Mouse (Mus musculus): ENCODE results near the gene Tor2a. TPM values are rescaled to one million over a fixed set of nuclear protein-coding genes. Genes with fewer than 3 reads are reported as not detected.

Tor2a gene
- polyA plus RNA-seq, 1 experiment from 2014 or later, result 54.4 TPM

GRCm38 (mm10) chr2:32718761-32719160, 38.3 kb upstream of the Tor2a start:
- Histone ChIP-seq H3K4me1 (peaks cover 17% of the 10 kb centered on the region), H3K27me3 (replicated peaks) (no peaks in the 10 kb centered on the region), H3K4me3 (replicated peaks) (no peak overlapping the region), H3K27ac (replicated peaks) (no peak overlapping the region; the same call in 1 of the 2 replicates), H3K36me3 (no peaks in the 10 kb centered on the region), H3K4me2 (no peak overlapping the region), H3K9me3 (replicated peaks) (no peaks in the 10 kb centered on the region), H3K9ac (replicated peaks) (no peak overlapping the region)
- ATAC-seq (ENCODE audit: low FRiP score), result peak; percentile 46; the same call in 1 of the 2 replicates
- WGBS, result 29% methylated on average over 9 of the region's 9 CpGs

GRCm38 (mm10) chr2:32720053-32720452, 37.0 kb upstream of the Tor2a start:
- ATAC-seq (ENCODE audit: low FRiP score), result no peak
- Histone ChIP-seq H3K27ac (replicated peaks) (no peak overlapping the region), H3K4me3 (replicated peaks) (no peak overlapping the region), H3K9ac (replicated peaks) (no peak overlapping the region), H3K9me3 (replicated peaks) (no peaks in the 10 kb centered on the region), H3K4me2 (no peak overlapping the region), H3K36me3 (no peaks in the 10 kb centered on the region), H3K4me1 (peaks cover 4% of the 10 kb centered on the region; the same call in 1 of the 2 replicates), H3K27me3 (replicated peaks) (no peaks in the 10 kb centered on the region)
- 90% methylated on average over 3 of the region's 3 CpGs for WGBS

- peak within 1 kb of the TSS; percentile 6 for H3K4me2 ChIP-seq
- H3K36me3 ChIP-seq, result no peaks in the 10 kb centered on the region
- H3K9ac ChIP-seq (replicated peaks), result no peak within 1 kb of the TSS
- no peak within 1 kb of the TSS for H3K4me3 ChIP-seq (replicated peaks)
- WGBS, result 51% methylated on average over 8 of the region's 8 CpGs
- no peak for ATAC-seq (ENCODE audit: low FRiP score)
- H3K9me3 ChIP-seq (replicated peaks), result no peaks in the 10 kb centered on the region
- H3K4me1 ChIP-seq, result 0 out of 2 replicates have a peak, but pooled peaks cover 2% of the 10 kb centered on the region
- H3K27ac ChIP-seq (replicated peaks), result no peak within 1 kb of the TSS
- no peaks in the 10 kb centered on the region for H3K27me3 ChIP-seq (replicated peaks)
Observed at GRCm38 (mm10) chr2:32720681-32721229, 36.3 kb upstream of the Tor2a start, which contains the start of gene Sh2d3c. TSS of gene Sh2d3c (plus strand) at chr2:32721055.

- Histone ChIP-seq H3K4me2 (no peak overlapping the region), H3K27ac (replicated peaks) (no peak overlapping the region), H3K9ac (replicated peaks) (no peak overlapping the region), H3K9me3 (replicated peaks) (no peaks in the 10 kb centered on the region), H3K36me3 (no peaks in the 10 kb centered on the region), H3K27me3 (replicated peaks) (no peaks in the 10 kb centered on the region), H3K4me3 (replicated peaks) (no peak overlapping the region), H3K4me1 (peaks cover 5% of the 10 kb centered on the region; the same call in 1 of the 2 replicates)
- WGBS, result 70% methylated on average over 6 of the region's 6 CpGs
- no peak for ATAC-seq (ENCODE audit: low FRiP score)
Observed at GRCm38 (mm10) chr2:32722046-32722445, 35.0 kb upstream of the Tor2a start.

- 79% methylated on average over 3 of the region's 3 CpGs for WGBS
- no peak overlapping the region for H3K4me3 ChIP-seq (replicated peaks)
- H3K27me3 ChIP-seq (replicated peaks), result no peaks in the 10 kb centered on the region
- no peaks in the 10 kb centered on the region for H3K9me3 ChIP-seq (replicated peaks)
- no peaks in the 10 kb centered on the region for H3K36me3 ChIP-seq
- H3K4me1 ChIP-seq, result peaks cover 6% of the 10 kb centered on the region; the same call in 1 of the 2 replicates
- no peak overlapping the region for H3K27ac ChIP-seq (replicated peaks)
- H3K4me2 ChIP-seq, result no peak overlapping the region
- no peak for ATAC-seq (ENCODE audit: low FRiP score)
- H3K9ac ChIP-seq (replicated peaks), result no peak overlapping the region
Observed at GRCm38 (mm10) chr2:32722581-32722980, 34.5 kb upstream of the Tor2a start.

- H3K9me3 ChIP-seq (replicated peaks), result no peaks in the 10 kb centered on the region
- WGBS, result 81% methylated on average over 4 of the region's 4 CpGs
- H3K9ac ChIP-seq (replicated peaks), result no peak overlapping the region
- H3K4me3 ChIP-seq (replicated peaks), result no peak overlapping the region
- H3K4me1 ChIP-seq, result peaks cover 4% of the 10 kb centered on the region; the same call in 1 of the 2 replicates
- H3K4me2 ChIP-seq, result no peak overlapping the region
- H3K36me3 ChIP-seq, result no peaks in the 10 kb centered on the region
- no peaks in the 10 kb centered on the region for H3K27me3 ChIP-seq (replicated peaks)
- no peak for ATAC-seq (ENCODE audit: low FRiP score)
- no peak overlapping the region for H3K27ac ChIP-seq (replicated peaks)
Observed at GRCm38 (mm10) chr2:32724149-32724548, 32.9 kb upstream of the Tor2a start.

- Histone ChIP-seq H3K36me3 (no peaks in the 10 kb centered on the region), H3K9ac (replicated peaks) (no peak overlapping the region), H3K27ac (replicated peaks) (no peak overlapping the region), H3K4me3 (replicated peaks) (no peak overlapping the region), H3K27me3 (replicated peaks) (no peaks in the 10 kb centered on the region), H3K4me1 (peaks cover 4% of the 10 kb centered on the region; the same call in 1 of the 2 replicates), H3K4me2 (no peak overlapping the region), H3K9me3 (replicated peaks) (no peaks in the 10 kb centered on the region)
- WGBS, result 83% methylated on average over 16 of the region's 16 CpGs
- no peak for ATAC-seq (ENCODE audit: low FRiP score)
Observed at GRCm38 (mm10) chr2:32724832-32725790, 31.9 kb upstream of the Tor2a start.

- Histone ChIP-seq H3K27ac (replicated peaks) (peak overlapping the region; percentile 42), H3K36me3 (no peaks in the 10 kb centered on the region), H3K4me2 (peak overlapping the region; percentile 52), H3K27me3 (replicated peaks) (no peaks in the 10 kb centered on the region), H3K4me1 (peaks cover 7% of the 10 kb centered on the region; the same call in 1 of the 2 replicates), H3K9me3 (replicated peaks) (no peaks in the 10 kb centered on the region), H3K4me3 (replicated peaks) (peak overlapping the region; percentile 33), H3K9ac (replicated peaks) (peak overlapping the region; percentile 9; the same call in 1 of the 2 replicates)
- ATAC-seq (ENCODE audit: low FRiP score), result peak; percentile 95
- 1% methylated on average over 16 of the region's 16 CpGs for WGBS
Observed at GRCm38 (mm10) chr2:32727435-32727834, 29.6 kb upstream of the Tor2a start.

- Histone ChIP-seq H3K4me3 (replicated peaks) (peak overlapping the region; percentile 33), H3K9ac (replicated peaks) (no peak overlapping the region), H3K27ac (replicated peaks) (peak overlapping the region; percentile 42), H3K4me2 (peak overlapping the region; percentile 52), H3K36me3 (no peaks in the 10 kb centered on the region), H3K9me3 (replicated peaks) (no peaks in the 10 kb centered on the region), H3K27me3 (replicated peaks) (no peaks in the 10 kb centered on the region), H3K4me1 (peaks cover 7% of the 10 kb centered on the region; the same call in 1 of the 2 replicates)
- ATAC-seq (ENCODE audit: low FRiP score), result no peak
- WGBS, result 59% methylated on average over 7 of the region's 7 CpGs
Observed at GRCm38 (mm10) chr2:32728463-32728862, 28.6 kb upstream of the Tor2a start.

- H3K27me3 ChIP-seq (replicated peaks), result no peaks in the 10 kb centered on the region
- no peaks in the 10 kb centered on the region for H3K9me3 ChIP-seq (replicated peaks)
- peaks cover 7% of the 10 kb centered on the region; the same call in 1 of the 2 replicates for H3K4me1 ChIP-seq
- no peak overlapping the region for H3K9ac ChIP-seq (replicated peaks)
- no peaks in the 10 kb centered on the region for H3K36me3 ChIP-seq
- no peak overlapping the region for H3K27ac ChIP-seq (replicated peaks)
- WGBS, result 65% methylated on average over 4 of the region's 4 CpGs
- H3K4me2 ChIP-seq, result peak overlapping the region; percentile 27; the same call in 1 of the 2 replicates
- H3K4me3 ChIP-seq (replicated peaks), result no peak overlapping the region
- ATAC-seq (ENCODE audit: low FRiP score), result no peak
Observed at GRCm38 (mm10) chr2:32729547-32729946, 27.5 kb upstream of the Tor2a start.

GRCm38 (mm10) chr2:32730854-32731253, 26.2 kb upstream of the Tor2a start:
- no peak overlapping the region for H3K4me3 ChIP-seq (replicated peaks)
- peak overlapping the region; percentile 19; the same call in 1 of the 2 replicates for H3K4me2 ChIP-seq
- 57% methylated on average over 11 of the region's 11 CpGs for WGBS
- H3K27ac ChIP-seq (replicated peaks), result 0 out of 2 replicates have a peak overlapping the region, but pooled peaks have one; percentile 39
- no peaks in the 10 kb centered on the region for H3K9me3 ChIP-seq (replicated peaks)
- no peaks in the 10 kb centered on the region for H3K27me3 ChIP-seq (replicated peaks)
- H3K36me3 ChIP-seq, result no peaks in the 10 kb centered on the region
- H3K9ac ChIP-seq (replicated peaks), result no peak overlapping the region
- H3K4me1 ChIP-seq, result peaks cover 7% of the 10 kb centered on the region; the same call in 1 of the 2 replicates
- ATAC-seq (ENCODE audit: low FRiP score), result no peak

Measured in neural tube, embryonic 15.5 days (tissue).